Mouse (Mus musculus) layer of hippocampus, postnatal 14 days (tissue): ENCODE measurements at regions not wholly inside any gene's neighbourhood (a gene's known extent, or its start where the extent isn't known, plus 50 kb on each side); places are given as distances from the start of the nearest gene placed in this dataset.
A peak's percentile ranks its signal among the peaks of the same experiment; 100 is the strongest.

Experiments
- DNase-seq, 2 experiments: peaks; one replicate each; pipeline ENCODE4 v3.0.0; 2021 to 2022; ENCODE audit warnings: low spot score in 2 of 2, mixed read lengths in 1 of 2

DNA sequence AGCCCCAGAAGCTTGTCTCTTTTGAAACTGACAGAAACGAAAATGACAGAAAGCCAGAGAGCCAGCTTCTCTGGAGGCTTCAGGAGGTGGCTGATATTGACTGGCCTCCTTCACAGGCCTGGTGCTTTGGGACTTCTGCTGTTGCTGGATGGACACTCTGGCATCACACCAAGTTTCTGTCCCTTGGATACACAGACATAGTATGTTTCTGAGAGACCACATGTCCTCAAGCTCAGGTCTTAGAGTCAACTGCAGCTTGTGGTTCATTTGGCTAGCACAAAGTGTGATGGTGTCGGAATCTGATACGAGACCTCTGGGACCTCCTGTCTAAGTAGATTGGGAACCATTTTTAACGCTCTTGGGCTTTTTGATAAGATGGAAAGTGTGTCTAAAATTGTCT, 502.0 kb downstream of the Sqor start:
- DNase-seq, result no peak

GRCm38 (mm10) chr2:123274866-123275735, 510.1 kb downstream of the Sqor start:
- peak in 1 of 2 experiments; percentile 7 for DNase-seq

- peak in 1 of 2 experiments; percentile 57 for DNase-seq
Observed at GRCm38 (mm10) chr2:123275736-123276330, 510.8 kb downstream of the Sqor start.

- DNase-seq, result no peak
Observed at GRCm38 (mm10) chr2:123311554-123312276, 546.7 kb downstream of the Sqor start.

DNA sequence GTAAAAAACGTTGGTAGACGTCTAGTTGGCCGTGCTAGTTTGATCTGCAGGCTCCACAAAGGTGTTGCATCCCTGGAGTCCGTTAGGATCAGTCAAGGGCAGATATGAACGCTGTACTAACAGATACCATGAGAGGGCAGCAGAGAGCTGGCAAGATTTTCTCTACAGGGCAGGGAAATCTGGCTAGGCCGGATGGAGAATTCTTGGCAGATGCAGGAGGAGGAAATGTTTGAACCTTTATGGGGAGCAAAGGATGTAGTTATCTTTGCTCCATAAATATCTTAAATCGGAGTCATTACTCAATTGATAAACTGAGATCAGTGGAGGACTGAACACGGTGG, 547.2 kb downstream of the Sqor start:
- peak; percentile 86 to 90 for DNase-seq

DNA sequence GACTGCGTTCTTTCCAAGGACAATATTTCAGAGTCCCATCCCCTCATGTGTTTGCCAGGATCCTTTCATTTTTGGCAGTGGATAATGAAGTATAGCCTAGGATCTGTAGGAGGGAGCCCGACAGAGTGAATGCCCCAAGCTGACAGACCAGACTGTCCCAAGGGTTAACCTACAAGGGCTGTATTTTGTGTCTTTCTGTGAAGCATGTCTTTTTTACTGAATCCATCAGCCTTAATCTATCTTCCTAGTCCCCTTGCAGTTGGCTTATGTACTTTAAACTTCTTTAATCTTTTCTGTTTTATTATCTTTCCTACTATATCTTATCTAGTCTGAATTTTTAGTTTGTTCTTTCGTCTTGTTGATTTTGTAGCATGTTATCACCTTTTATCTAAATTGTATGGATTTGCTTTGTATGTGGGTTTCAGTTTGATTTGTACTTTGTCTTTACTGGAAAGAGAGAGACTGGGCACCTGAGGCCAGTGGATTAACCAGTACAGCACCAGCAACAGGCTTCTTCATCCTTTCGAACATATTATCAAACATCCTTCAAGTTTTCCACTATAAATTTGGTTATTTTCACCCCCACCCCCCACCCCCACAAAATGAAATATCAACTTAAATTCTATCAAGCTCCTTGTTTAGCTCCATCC, 555.5 kb downstream of the Sqor start:
- DNase-seq, result no peak

DNA sequence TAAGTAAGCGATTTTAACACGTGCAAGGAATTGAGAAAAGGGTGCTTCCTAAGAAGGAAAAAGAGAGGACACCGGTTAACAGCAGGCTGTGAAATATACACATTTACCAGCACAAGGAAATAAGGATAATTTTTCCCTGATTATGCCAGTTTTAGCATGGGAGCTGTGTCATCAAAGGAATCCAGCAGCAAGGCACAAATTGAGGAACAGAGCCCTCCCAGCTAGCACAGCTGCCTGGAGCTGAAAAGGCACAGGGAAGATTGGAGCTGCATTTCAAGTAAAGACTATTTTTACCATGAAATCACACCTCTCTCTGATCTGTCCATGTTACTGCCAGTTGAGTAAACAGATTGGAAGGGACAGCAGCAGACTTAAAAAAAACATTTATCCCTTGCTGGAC, 558.7 kb downstream of the Sqor start:
- no peak for DNase-seq

DNA sequence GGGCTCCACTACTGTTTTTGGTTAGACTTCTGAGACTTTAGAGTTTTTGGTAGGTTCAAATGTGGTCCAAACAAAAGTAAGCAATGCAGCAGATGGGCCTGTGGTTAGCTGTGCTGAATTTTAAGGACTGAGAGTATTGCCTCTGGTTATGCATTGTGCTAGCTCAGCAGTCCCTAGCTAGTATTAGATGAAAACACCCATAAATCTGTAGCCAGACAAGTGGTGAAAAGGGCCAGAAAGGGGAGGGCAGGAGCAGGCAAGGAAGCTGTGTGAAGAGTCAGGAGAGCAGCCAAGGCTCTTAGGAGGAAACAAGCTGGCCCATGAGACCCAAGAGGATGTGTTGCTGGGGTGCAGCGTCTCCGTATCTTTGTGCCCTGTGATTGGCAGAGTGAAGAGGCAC, 559.9 kb downstream of the Sqor start:
- DNase-seq, result no peak

- peak; percentile 35 to 50 for DNase-seq
Observed at GRCm38 (mm10) chr2:123349625-123350346, 584.7 kb downstream of the Sqor start.

DNA sequence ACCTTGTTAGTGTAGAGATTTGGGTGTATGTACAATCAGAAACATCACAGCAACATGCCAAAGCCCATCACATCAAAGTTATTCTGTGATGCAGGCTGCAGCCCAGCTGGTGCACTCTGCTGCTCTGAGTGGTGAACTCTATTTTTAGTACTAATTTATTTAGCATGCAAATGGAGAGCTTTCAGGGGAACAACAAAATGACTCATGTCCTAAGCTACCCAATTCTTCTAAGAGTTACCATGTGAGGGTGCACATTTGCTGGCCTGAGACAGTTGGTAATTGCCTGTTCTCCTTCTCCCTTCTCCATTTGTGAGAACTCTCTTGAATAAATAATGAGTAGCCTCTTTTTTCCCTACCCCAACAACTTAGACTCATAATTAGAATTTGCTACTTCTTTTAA, 599.2 kb downstream of the Sqor start:
- DNase-seq, result peak in 1 of 2 experiments; percentile 46

- no peak for DNase-seq
Observed at GRCm38 (mm10) chr2:123366571-123366970, 601.5 kb downstream of the Sqor start.

DNA sequence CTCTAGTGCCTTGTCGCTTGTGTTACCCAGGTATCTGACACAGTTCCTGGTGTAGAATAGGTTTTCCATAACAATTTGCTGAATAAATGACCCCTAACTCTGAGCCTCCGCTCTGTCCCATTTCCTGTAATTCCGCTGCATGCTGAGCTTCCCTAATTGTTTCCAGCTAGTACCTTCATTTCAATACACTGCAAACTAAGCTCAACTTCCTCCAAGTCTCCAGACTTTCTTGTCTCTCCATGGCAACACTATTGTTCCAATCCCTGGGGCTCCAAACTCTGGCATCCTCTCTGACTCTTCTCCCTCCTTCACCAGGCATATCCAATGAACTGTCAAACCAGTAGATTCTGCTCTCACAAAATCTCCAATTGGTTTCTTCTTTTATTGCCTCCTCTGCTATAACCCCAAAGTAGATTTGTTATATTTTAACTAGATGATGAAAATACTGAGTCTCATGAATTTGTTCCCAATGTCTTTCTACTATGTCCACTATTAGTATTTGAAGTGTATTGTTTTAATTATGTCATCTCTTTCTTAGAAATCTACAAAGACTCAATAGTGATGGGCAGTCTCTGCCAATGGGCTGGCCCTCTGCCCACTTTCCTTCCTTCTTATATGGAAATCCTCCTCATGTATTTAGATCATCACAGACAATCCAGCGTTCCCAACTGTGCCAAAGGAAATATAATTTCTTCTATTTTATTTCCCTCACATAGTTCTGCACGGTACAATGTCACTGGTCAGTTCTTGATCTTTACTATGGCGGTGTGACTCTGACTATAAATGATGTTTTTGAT, 620.8 kb downstream of the Sqor start:
- peak in 1 of 2 experiments; percentile 22 for DNase-seq

GRCm38 (mm10) chr2:123386773-123387604, 622.0 kb downstream of the Sqor start:
- peak; percentile 21 to 70 for DNase-seq

DNA sequence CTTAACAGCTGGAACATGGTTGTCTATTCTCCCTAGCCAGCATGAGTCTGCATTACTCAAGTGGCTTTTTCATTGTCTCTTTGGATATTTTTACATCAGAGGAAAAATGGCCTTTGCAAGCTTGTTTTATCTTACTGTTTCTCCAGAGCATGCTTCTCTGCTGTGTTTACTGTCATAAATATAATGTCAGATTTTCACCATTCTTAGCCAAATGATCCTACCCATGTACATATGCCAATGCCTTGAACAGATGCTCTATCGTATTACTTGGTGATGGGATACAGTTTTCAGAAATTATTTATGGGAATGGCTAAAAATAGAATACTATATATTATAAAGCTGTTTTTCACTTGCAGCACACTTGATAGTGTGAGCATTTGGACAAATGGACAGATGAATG, 625.9 kb downstream of the Sqor start:
- no peak for DNase-seq

DNA sequence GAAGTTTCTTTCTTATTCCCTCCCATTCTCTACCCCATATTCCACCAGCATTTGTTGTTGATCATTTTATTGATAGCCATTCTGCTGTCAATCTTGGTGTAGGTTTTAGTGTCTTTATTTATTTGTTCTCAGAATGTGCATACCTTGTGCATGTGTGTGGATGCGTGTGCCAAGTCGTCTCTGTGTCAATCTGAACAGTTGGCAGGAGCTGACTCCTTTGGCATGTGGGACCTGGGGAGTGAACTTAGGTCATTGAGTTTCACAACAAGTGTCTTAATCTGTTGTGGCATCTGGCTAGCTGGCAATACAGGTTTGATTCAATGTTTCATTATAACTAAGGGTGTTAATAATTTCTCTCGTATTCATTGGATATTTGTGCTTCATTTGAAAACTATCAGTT, 629.3 kb downstream of the Sqor start:
- DNase-seq, result no peak

DNA sequence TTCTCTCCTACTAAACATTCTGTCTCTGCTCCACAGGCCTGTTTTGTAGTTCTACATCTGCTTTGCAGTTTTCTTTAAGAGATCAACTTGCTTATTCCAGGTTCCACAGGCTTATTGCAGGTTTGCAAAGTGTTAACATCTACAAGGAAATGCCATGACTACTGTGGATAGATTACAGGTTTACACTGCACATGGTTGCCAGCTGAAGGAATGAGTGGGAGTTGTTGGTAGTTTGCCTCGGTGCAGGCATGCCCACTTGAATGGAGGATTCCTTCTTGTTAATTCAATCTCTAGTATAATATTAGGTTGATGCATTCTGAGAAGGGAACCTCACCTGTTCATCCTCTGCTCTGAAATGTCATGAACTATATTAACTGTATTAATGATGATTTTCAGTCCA, 632.5 kb downstream of the Sqor start:
- no peak for DNase-seq

- DNase-seq, result no peak
Observed at GRCm38 (mm10) chr2:123401064-123401463, 636.0 kb downstream of the Sqor start.

GRCm38 (mm10) chr2:123409075-123409474, 644.0 kb downstream of the Sqor start:
- DNase-seq, result no peak

DNA sequence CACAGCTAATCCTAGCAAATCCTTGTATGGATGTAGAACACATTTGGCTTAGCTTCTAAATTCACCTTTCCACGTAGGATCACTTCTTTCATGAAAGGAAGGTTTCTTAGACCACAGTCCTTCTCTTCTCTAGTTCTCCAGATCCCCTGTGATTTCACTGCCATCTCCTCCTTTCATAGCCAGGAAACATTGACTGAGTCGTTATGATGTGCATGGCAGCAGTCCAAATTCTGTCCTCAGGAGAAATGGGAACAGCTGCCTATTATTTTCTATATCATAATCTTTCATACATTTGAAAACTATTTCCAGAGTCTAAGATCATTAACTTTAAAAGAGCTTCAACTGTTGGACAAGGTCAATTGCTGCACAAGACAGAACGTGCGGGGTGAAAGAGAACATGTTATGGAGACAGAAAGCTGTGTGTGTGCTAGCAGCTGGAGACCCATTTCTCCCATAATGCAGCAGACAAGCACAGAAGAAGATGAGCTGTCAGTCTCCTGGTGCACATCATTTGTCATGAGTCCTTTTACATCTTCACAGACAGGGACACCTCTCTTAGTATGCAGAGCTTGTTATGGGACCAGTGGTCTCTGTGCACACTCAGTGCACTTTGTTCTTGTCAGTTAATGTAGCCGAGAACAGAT, 631.6 kb upstream of the Sema6d start:
- DNase-seq, result no peak
